Mouse (Mus musculus) neural tube, embryonic 11.5 days (tissue): ENCODE measurements at regions not wholly inside any gene's neighbourhood (a gene's known extent, or its start where the extent isn't known, plus 50 kb on each side); places are given as distances from the start of the nearest gene placed in this dataset.
"Not testable (repeated sequence)": the region's sequence is repeated elsewhere in the genome, so short reads cannot be mapped to it uniquely, and the experiment has no call there.

Experiments
- ATAC-seq: fragments of 200-750 bp; cut with Nextera tagmentation; 2 replicates; pipeline ENCODE4 v1.8.0; 2017; ENCODE audit warnings: moderate number of reproducible peaks, mild to moderate bottlenecking, moderate TSS enrichment, moderate library complexity; ENCODE audit not compliant: insufficient read depth, low FRiP score, low TSS enrichment
- DNase-seq: peaks from one replicate; pipeline ENCODE4 v3.0.0-alpha.2; 2015; ENCODE audit warnings: low spot score
- H3K27ac ChIP-seq: fragments of 300-500 bp; sonication (generic); 2 replicates; pipeline ENCODE4 v1.5.1; 2014; ENCODE audit warnings: low read depth, mild to moderate bottlenecking, low read length
- H3K27me3 ChIP-seq: fragments of 300-500 bp; sonication (generic); 2 replicates; pipeline ENCODE4 v1.6.1; 2014; ENCODE audit warnings: mild to moderate bottlenecking, low read length, mixed read lengths; ENCODE audit not compliant: control insufficient read depth, insufficient read depth
- H3K36me3 ChIP-seq: fragments of 300-500 bp; sonication (generic); 2 replicates; pipeline ENCODE4 v1.6.1; 2014; ENCODE audit warnings: mild to moderate bottlenecking, low read length, moderate library complexity, mixed read lengths; ENCODE audit not compliant: control insufficient read depth, insufficient read depth
- H3K4me1 ChIP-seq: fragments of 300-500 bp; sonication (generic); 2 replicates; pipeline ENCODE4 v1.6.1; 2014; ENCODE audit warnings: low read length, mixed read lengths; ENCODE audit not compliant: control insufficient read depth, insufficient read depth
- H3K4me2 ChIP-seq: fragments of 300-500 bp; sonication (generic); 2 replicates; pipeline ENCODE4 v1.6.1; 2014; ENCODE audit warnings: low read depth, mild to moderate bottlenecking, moderate library complexity
- H3K4me3 ChIP-seq: fragments of 300-500 bp; sonication (generic); 2 replicates; pipeline ENCODE4 v1.5.1; 2014; ENCODE audit warnings: low read depth, low read length
- H3K9ac ChIP-seq: fragments of 300-500 bp; sonication (generic); 2 replicates; pipeline ENCODE4 v1.6.1; 2014; ENCODE audit warnings: mild to moderate bottlenecking, low read length
- H3K9me3 ChIP-seq: fragments of 300-500 bp; sonication (generic); 2 replicates; pipeline ENCODE4 v1.6.1; 2016; ENCODE audit warnings: low read length; ENCODE audit not compliant: control insufficient read depth
- WGBS: fragments of 180-500 bp; shearing (Covaris S2); extraction: QIAGEN DNeasy Blood & Tissue Kit; methylation state at CpG from one replicate; pipeline ENCODE4 v1.1.7; 2014; 5-methylcytosine and 5-hydroxymethylcytosine counted together

- WGBS = 73% methylated on average over 1 of the region's 1 CpGs
- ATAC-seq = no peak
Observed at GRCm38 (mm10) chr13:4858341-4858740, 249.4 kb upstream of the Akr1e1 start.

GRCm38 (mm10) chr13:4839481-4839880 lies 230.5 kb upstream of the Akr1e1 start:
- not testable (repeated sequence) for H3K9me3 ChIP-seq, H3K36me3 ChIP-seq, H3K27me3 ChIP-seq, H3K27ac ChIP-seq, ATAC-seq, H3K9ac ChIP-seq, H3K4me1 ChIP-seq, H3K4me2 ChIP-seq, H3K4me3 ChIP-seq, DNase-seq
- WGBS = 84% methylated on average over 2 of the region's 2 CpGs

More at GRCm38 (mm10) chr13:4858341-4858740, 249.4 kb upstream of the Akr1e1 start:
- no peaks in the 10 kb centered on the region for H3K9me3 ChIP-seq
- H3K27me3 ChIP-seq = no peaks in the 10 kb centered on the region
- H3K4me2 ChIP-seq = no peak overlapping the region
- H3K4me3 ChIP-seq = no peak overlapping the region
- no peaks in the 10 kb centered on the region for H3K36me3 ChIP-seq
- H3K9ac ChIP-seq = no peak overlapping the region
- no peak for DNase-seq
- H3K27ac ChIP-seq = no peak overlapping the region
- H3K4me1 ChIP-seq = no peaks in the 10 kb centered on the region

- H3K36me3 ChIP-seq = no peaks in the 10 kb centered on the region
- 93% methylated on average over 3 of the region's 3 CpGs for WGBS
Observed at GRCm38 (mm10) chr13:4826756-4827155, 217.8 kb upstream of the Akr1e1 start.

GRCm38 (mm10) chr13:4825749-4826148 lies 216.8 kb upstream of the Akr1e1 start:
- H3K36me3 ChIP-seq, H3K4me1 ChIP-seq, H3K9me3 ChIP-seq, ATAC-seq, H3K9ac ChIP-seq, H3K27me3 ChIP-seq, DNase-seq, H3K4me3 ChIP-seq, H3K4me2 ChIP-seq, H3K27ac ChIP-seq: not testable (repeated sequence)
- 90% methylated on average over 1 of the region's 1 CpGs for WGBS

More at GRCm38 (mm10) chr13:4826756-4827155, 217.8 kb upstream of the Akr1e1 start:
- H3K4me3 ChIP-seq = no peak overlapping the region
- no peak for ATAC-seq
- H3K4me2 ChIP-seq = no peak overlapping the region
- no peaks in the 10 kb centered on the region for H3K4me1 ChIP-seq
- H3K9ac ChIP-seq = no peak overlapping the region
- DNase-seq = no peak
- H3K9me3 ChIP-seq = no peaks in the 10 kb centered on the region
- H3K27me3 ChIP-seq = no peaks in the 10 kb centered on the region
- H3K27ac ChIP-seq = no peak overlapping the region

GRCm38 (mm10) chr13:4806876-4807275 lies 197.9 kb upstream of the Akr1e1 start:
- Histone ChIP-seq H3K27ac (no peak overlapping the region), H3K9ac (no peak overlapping the region), H3K4me2 (no peak overlapping the region), H3K4me3 (no peak overlapping the region), H3K27me3 (no peaks in the 10 kb centered on the region), H3K9me3 (no peaks in the 10 kb centered on the region), H3K36me3 (no peaks in the 10 kb centered on the region), H3K4me1 (no peaks in the 10 kb centered on the region)
- 93% methylated on average over 2 of the region's 2 CpGs for WGBS
- DNase-seq (no peak), ATAC-seq (no peak)

- Histone ChIP-seq H3K4me3 (no peak overlapping the region), H3K36me3 (no peaks in the 10 kb centered on the region), H3K27ac (no peak overlapping the region), H3K9ac (no peak overlapping the region), H3K4me2 (no peak overlapping the region), H3K4me1 (no peaks in the 10 kb centered on the region), H3K9me3 (no peaks in the 10 kb centered on the region), H3K27me3 (no peaks in the 10 kb centered on the region)
- ATAC-seq (no peak), DNase-seq (no peak)
- WGBS = 92% methylated on average over 14 of the region's 14 CpGs
Observed at GRCm38 (mm10) chr13:4800666-4801065, 191.7 kb upstream of the Akr1e1 start.

- Histone ChIP-seq H3K4me1 (no peaks in the 10 kb centered on the region), H3K9ac (no peak overlapping the region), H3K9me3 (no peaks in the 10 kb centered on the region), H3K4me2 (no peak overlapping the region), H3K27ac (no peak overlapping the region), H3K36me3 (no peaks in the 10 kb centered on the region), H3K4me3 (no peak overlapping the region), H3K27me3 (no peaks in the 10 kb centered on the region)
- DNase-seq (no peak), ATAC-seq (no peak)
- 90% methylated on average over 2 of the region's 2 CpGs for WGBS
Observed at GRCm38 (mm10) chr13:4791139-4791538, 182.2 kb upstream of the Akr1e1 start.

GRCm38 (mm10) chr13:4790414-4790813 lies 181.4 kb upstream of the Akr1e1 start:
- no peak for DNase-seq
- no peak overlapping the region for H3K4me3 ChIP-seq
- no peaks in the 10 kb centered on the region for H3K36me3 ChIP-seq
- ATAC-seq = no peak
- no peaks in the 10 kb centered on the region for H3K9me3 ChIP-seq
- no peak overlapping the region for H3K9ac ChIP-seq
- H3K4me2 ChIP-seq = no peak overlapping the region
- no peaks in the 10 kb centered on the region for H3K4me1 ChIP-seq
- H3K27me3 ChIP-seq = no peaks in the 10 kb centered on the region
- WGBS = 80% methylated on average over 2 of the region's 2 CpGs
- H3K27ac ChIP-seq = no peak overlapping the region

- Histone ChIP-seq H3K27me3 (no peaks in the 10 kb centered on the region), H3K36me3 (no peaks in the 10 kb centered on the region), H3K4me2 (no peak overlapping the region), H3K4me1 (no peaks in the 10 kb centered on the region), H3K9ac (no peak overlapping the region), H3K27ac (no peak overlapping the region), H3K4me3 (no peak overlapping the region), H3K9me3 (no peaks in the 10 kb centered on the region)
- ATAC-seq = no peak
- WGBS = 60% methylated on average over 3 of the region's 3 CpGs
- DNase-seq = no peak
Observed at GRCm38 (mm10) chr13:4783290-4783689, 174.3 kb upstream of the Akr1e1 start.
